Mouse (Mus musculus) midbrain, embryonic 16.5 days (tissue): ENCODE results near the gene Ms4a7. TPM values are rescaled to one million over a fixed set of nuclear protein-coding genes. Genes with fewer than 3 reads are reported as not detected.

Experiments used
- ATAC-seq: fragments of 200-750 bp; cut with Nextera tagmentation; 2 replicates; pipeline ENCODE4 v1.8.0; 2017; ENCODE audit warnings: moderate TSS enrichment
- H3K27ac ChIP-seq: fragments of 300-500 bp; sonication (generic); 2 replicates; pipeline ENCODE4 v1.5.1; 2014; ENCODE audit warnings: mild to moderate bottlenecking, low read length, mixed read lengths
- H3K27me3 ChIP-seq: fragments of 300-500 bp; sonication (generic); 2 replicates; pipeline ENCODE4 v1.6.1; 2014; ENCODE audit warnings: low read depth, low read length, mixed read lengths; ENCODE audit not compliant: control insufficient read depth, insufficient read depth
- H3K36me3 ChIP-seq: fragments of 300-500 bp; sonication (generic); 2 replicates; pipeline ENCODE4 v1.6.1; 2014; ENCODE audit warnings: mild to moderate bottlenecking, low read length, moderate library complexity, mixed read lengths; ENCODE audit not compliant: control insufficient read depth, insufficient read depth
- H3K4me1 ChIP-seq: fragments of 300-500 bp; sonication (generic); 2 replicates; pipeline ENCODE4 v1.6.1; 2014; ENCODE audit warnings: mild to moderate bottlenecking, low read length, mixed read lengths; ENCODE audit not compliant: control insufficient read depth, insufficient read depth
- H3K4me2 ChIP-seq: fragments of 300-500 bp; sonication (generic); 2 replicates; pipeline ENCODE4 v1.6.1; 2014; ENCODE audit warnings: mild to moderate bottlenecking, low read length, mixed read lengths
- H3K4me3 ChIP-seq: fragments of 300-500 bp; sonication (generic); 2 replicates; pipeline ENCODE4 v1.5.1; 2014; ENCODE audit warnings: low read depth, mild to moderate bottlenecking, low read length, moderate library complexity, mixed read lengths
- H3K9ac ChIP-seq: fragments of 300-500 bp; sonication (generic); 2 replicates; pipeline ENCODE4 v1.6.1; 2014; ENCODE audit warnings: low read depth, low read length, mixed read lengths
- H3K9me3 ChIP-seq: fragments of 300-500 bp; sonication (generic); replicated peaks from 2 replicates; pipeline ENCODE4 v1.6.1; 2014; ENCODE audit warnings: mild to moderate bottlenecking, low read length, mixed read lengths; ENCODE audit not compliant: control insufficient read depth, poor library complexity, severe bottlenecking
- WGBS: fragments of 180-500 bp; shearing (Covaris S2); extraction: QIAGEN DNeasy Blood & Tissue Kit; methylation state at CpG from one replicate; pipeline ENCODE4 v1.1.7; 2014; 5-methylcytosine and 5-hydroxymethylcytosine counted together
- polyA plus RNA-seq: library from polyadenylated mRNA; unstranded; fragments of >200 nt; fragmentation: Nextera tagmentation; extraction: Ambion mirVana; gene quantifications from 2 replicates; pipeline ENCODE4 v1.2.1, GENCODE M21; 2015

Ms4a7 gene
- polyA plus RNA-seq = 1.8 and 2.1 TPM in 2 replicates

GRCm38 (mm10) chr19:11335932-11336331 lies at the start of gene Ms4a7:
TSS of gene Ms4a7 (minus strand) at chr19:11336146.
- ATAC-seq = no peak
- WGBS = 86% methylated on average over 6 of the region's 6 CpGs
- Histone ChIP-seq H3K27me3 (no peaks in the 10 kb centered on the region), H3K9me3 (no peaks in the 10 kb centered on the region), H3K4me3 (no peak within 1 kb of the TSS), H3K9ac (no peak within 1 kb of the TSS), H3K27ac (no peak within 1 kb of the TSS), H3K36me3 (no peaks in the 10 kb centered on the region), H3K4me1 (no peaks in the 10 kb centered on the region), H3K4me2 (no peak within 1 kb of the TSS)

GRCm38 (mm10) chr19:11376399-11376798 lies 40.5 kb upstream of the Ms4a7 start:
- H3K4me1 ChIP-seq = no peaks in the 10 kb centered on the region
- H3K27ac ChIP-seq = no peak overlapping the region
- no peaks in the 10 kb centered on the region for H3K9me3 ChIP-seq
- H3K9ac ChIP-seq = no peak overlapping the region
- H3K27me3 ChIP-seq = no peaks in the 10 kb centered on the region
- no peak overlapping the region for H3K4me3 ChIP-seq
- no peak overlapping the region for H3K4me2 ChIP-seq
- WGBS = 79% methylated on average over 2 of the region's 2 CpGs
- ATAC-seq = no peak
- H3K36me3 ChIP-seq = no peaks in the 10 kb centered on the region

- H3K27me3 ChIP-seq = no peaks in the 10 kb centered on the region
- H3K9me3 ChIP-seq = no peaks in the 10 kb centered on the region
- no peak within 1 kb of the TSS for H3K4me3 ChIP-seq
- H3K9ac ChIP-seq = no peak within 1 kb of the TSS
- H3K4me1 ChIP-seq = no peaks in the 10 kb centered on the region
- no peak within 1 kb of the TSS for H3K27ac ChIP-seq
- no peak within 1 kb of the TSS for H3K4me2 ChIP-seq
- WGBS = 86% methylated on average over 2 of the region's 2 CpGs
- no peaks in the 10 kb centered on the region for H3K36me3 ChIP-seq
- no peak for ATAC-seq
Observed at GRCm38 (mm10) chr19:11375273-11375672, 39.3 kb upstream of the Ms4a7 start, which contains the start of gene Ms4a4a. TSS of gene Ms4a4a (plus strand) at chr19:11375523.

- Histone ChIP-seq H3K27ac (no peak overlapping the region), H3K9me3 (no peaks in the 10 kb centered on the region), H3K4me1 (no peaks in the 10 kb centered on the region), H3K4me2 (no peak overlapping the region), H3K27me3 (no peaks in the 10 kb centered on the region), H3K36me3 (no peaks in the 10 kb centered on the region), H3K4me3 (no peak overlapping the region), H3K9ac (no peak overlapping the region)
- no peak for ATAC-seq
Observed at GRCm38 (mm10) chr19:11371181-11371580, 35.2 kb upstream of the Ms4a7 start.

GRCm38 (mm10) chr19:11368310-11368709 lies 32.4 kb upstream of the Ms4a7 start:
- no peak overlapping the region for H3K4me2 ChIP-seq
- H3K9me3 ChIP-seq = no peaks in the 10 kb centered on the region
- WGBS = 83% methylated on average over 3 of the region's 3 CpGs
- H3K4me1 ChIP-seq = no peaks in the 10 kb centered on the region
- no peaks in the 10 kb centered on the region for H3K27me3 ChIP-seq
- no peak for ATAC-seq
- H3K27ac ChIP-seq = no peak overlapping the region
- H3K36me3 ChIP-seq = no peaks in the 10 kb centered on the region
- no peak overlapping the region for H3K4me3 ChIP-seq
- no peak overlapping the region for H3K9ac ChIP-seq

GRCm38 (mm10) chr19:11362002-11362401 lies 26.1 kb upstream of the Ms4a7 start:
- no peak overlapping the region for H3K27ac ChIP-seq
- H3K9me3 ChIP-seq = no peaks in the 10 kb centered on the region
- ATAC-seq = no peak
- H3K36me3 ChIP-seq = no peaks in the 10 kb centered on the region
- H3K4me3 ChIP-seq = no peak overlapping the region
- no peaks in the 10 kb centered on the region for H3K4me1 ChIP-seq
- H3K9ac ChIP-seq = no peak overlapping the region
- H3K27me3 ChIP-seq = no peaks in the 10 kb centered on the region
- no peak overlapping the region for H3K4me2 ChIP-seq

GRCm38 (mm10) chr19:11360106-11360505 lies 24.2 kb upstream of the Ms4a7 start:
- Histone ChIP-seq H3K4me2 (no peak overlapping the region), H3K27me3 (no peaks in the 10 kb centered on the region), H3K36me3 (no peaks in the 10 kb centered on the region), H3K4me3 (no peak overlapping the region), H3K27ac (no peak overlapping the region), H3K4me1 (no peaks in the 10 kb centered on the region), H3K9me3 (no peaks in the 10 kb centered on the region), H3K9ac (no peak overlapping the region)
- 71% methylated on average over 3 of the region's 3 CpGs for whole genome bisulfite sequencing
- ATAC-seq = no peak

GRCm38 (mm10) chr19:11355730-11356129 lies 19.8 kb upstream of the Ms4a7 start:
- H3K9me3 ChIP-seq = no peaks in the 10 kb centered on the region
- H3K4me2 ChIP-seq = no peak overlapping the region
- no peaks in the 10 kb centered on the region for H3K4me1 ChIP-seq
- H3K27me3 ChIP-seq = no peaks in the 10 kb centered on the region
- no peak overlapping the region for H3K9ac ChIP-seq
- H3K4me3 ChIP-seq = no peak overlapping the region
- H3K27ac ChIP-seq = no peak overlapping the region
- ATAC-seq = no peak
- no peaks in the 10 kb centered on the region for H3K36me3 ChIP-seq
- WGBS = 87% methylated on average over 7 of the region's 7 CpGs

- ATAC-seq = no peak
- Histone ChIP-seq H3K4me1 (no peaks in the 10 kb centered on the region), H3K27me3 (no peaks in the 10 kb centered on the region), H3K9ac (no peak overlapping the region), H3K9me3 (no peaks in the 10 kb centered on the region), H3K36me3 (no peaks in the 10 kb centered on the region), H3K4me2 (no peak overlapping the region), H3K4me3 (no peak overlapping the region), H3K27ac (no peak overlapping the region)
- 54% methylated on average over 3 of the region's 3 CpGs for WGBS
Observed at GRCm38 (mm10) chr19:11351878-11352277, 15.9 kb upstream of the Ms4a7 start.
